Mouse (Mus musculus): Measurements from ENCODE around the gene Gm8332.
"Not testable (repeated sequence)": the region's sequence is repeated elsewhere in the genome, so short reads cannot be mapped to it uniquely, and the experiment has no call there.

Gm8332 gene

DNA sequence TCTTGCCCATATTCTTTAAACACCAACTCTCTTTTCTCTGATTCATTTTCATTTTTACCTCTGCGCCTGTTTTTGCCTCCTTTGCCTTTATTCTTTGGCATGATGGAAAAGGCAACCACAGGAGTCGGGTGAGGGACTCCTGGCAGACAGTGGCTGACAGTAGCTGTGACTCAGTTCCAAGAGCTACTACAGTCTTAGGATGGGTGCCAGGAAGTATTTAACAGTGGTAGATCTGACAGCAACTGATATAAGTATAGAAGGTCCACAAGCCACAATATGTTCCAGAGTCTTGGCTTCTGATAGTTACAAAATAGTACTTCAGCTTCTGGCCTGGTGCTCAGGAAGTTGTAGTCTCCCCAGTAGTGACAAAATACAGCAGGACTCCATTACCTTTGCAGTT lies at the start of gene Gm8332:
Gene Gm8332, minus strand, starts transcription at position 101 of the 400 bp plus-strand sequence.
- DNase-seq: not testable (repeated sequence)

DNA sequence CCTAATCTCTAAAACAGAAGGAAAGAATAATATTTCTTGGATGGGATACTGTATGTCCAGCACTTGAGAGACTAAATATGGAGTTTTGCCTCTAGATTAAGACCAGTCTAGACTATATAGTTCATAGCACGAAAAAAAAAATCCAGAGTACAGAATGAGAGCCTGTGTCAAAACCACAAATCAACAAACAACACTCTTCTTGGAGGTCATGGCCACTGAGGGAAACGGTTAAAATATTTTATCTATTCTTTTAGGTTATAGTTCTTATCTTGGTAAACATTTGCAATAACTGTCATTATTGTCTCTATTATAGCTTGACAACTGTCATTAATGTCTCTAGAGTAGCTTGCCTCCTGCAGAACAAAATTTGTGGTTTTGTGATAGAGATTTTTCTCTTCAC lies 47.3 kb upstream of the Gm8332 start:
- not testable (repeated sequence) for DNase-seq

DNA sequence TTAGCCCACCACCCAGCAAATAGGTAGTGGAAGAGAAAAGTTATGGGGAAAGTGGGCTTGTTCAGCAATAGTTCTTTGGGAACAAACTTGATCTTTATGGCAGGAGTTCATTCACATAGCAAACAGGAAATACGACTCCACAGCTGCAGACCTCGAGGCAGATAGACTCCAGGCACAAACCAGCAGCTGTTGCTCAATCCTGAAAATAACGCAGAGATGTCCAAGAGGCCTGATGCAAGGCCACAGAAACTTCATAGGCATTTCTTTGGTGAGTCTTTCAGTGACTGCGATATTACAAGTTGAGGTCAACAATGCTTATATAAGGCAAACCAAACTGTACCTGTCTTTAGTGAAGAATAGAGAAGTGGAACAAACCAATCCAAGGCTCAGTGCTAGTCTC lies 43.2 kb upstream of the Gm8332 start:
- not testable (repeated sequence) for DNase-seq

DNA sequence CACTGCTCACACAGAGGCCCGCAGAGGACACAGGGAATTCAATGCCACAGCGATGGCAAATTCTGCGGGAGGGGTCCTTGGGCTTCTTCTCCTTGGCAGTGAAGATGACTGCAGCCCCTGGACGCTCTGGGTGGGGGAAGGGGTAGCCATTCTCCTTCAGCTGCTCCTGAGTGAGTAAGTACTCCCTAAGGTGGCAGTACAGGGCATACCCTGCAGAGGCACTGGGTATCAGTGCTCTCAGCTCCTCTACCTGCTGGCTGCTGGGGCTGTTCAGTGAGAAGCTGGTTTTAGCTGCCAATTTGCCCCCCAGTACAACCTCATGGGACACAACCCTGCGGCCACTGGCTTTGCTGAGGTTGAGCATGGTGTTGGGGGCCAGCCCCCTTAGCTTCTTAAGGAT lies 35.3 kb upstream of the Gm8332 start:
- DNase-seq: not testable (repeated sequence)

DNA sequence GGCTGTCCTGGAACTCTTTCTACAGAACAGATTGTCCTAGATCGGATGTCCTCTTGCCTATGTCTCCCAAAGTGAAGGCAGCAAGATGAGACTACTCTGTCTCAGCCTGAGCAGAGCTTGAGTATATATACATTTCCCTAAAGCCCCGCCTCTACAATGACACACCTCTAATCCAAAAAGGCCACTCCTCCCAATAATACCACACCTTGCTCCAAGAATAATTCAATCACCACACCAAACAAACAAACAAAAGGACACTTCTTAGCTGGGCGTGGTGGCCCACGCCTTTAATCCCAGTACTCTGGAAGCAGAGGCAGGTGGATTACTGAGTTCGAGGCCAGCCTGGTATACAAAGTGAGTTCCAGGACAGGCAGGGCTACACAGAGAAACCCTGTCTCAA lies 24.5 kb upstream of the Gm8332 start, which contains the start of gene Gm5662:
Gene Gm5662, minus strand, starts transcription at position 101 of the 400 bp plus-strand sequence.
- not testable (repeated sequence) for DNase-seq

DNA sequence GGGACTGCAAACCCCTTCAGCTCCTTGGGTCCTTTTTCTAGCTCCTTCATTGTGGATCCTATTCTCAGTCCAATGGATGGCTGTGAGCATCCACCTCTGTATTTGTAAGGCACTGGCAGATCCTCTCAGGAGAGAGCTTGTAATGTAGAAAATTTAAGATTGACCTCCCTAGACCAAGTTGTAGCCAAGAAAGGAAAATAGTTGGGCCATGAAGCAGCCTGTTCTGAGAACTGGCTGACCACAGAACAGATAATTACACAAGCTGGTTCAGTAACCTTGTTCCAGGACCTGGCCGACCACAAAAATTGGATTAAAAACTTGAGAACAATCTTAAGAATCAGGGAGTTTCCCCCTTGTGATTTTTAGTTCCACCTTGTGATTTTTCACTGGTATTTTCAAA lies 7.3 kb upstream of the Gm8332 start:
- no peak for DNase-seq

DNA sequence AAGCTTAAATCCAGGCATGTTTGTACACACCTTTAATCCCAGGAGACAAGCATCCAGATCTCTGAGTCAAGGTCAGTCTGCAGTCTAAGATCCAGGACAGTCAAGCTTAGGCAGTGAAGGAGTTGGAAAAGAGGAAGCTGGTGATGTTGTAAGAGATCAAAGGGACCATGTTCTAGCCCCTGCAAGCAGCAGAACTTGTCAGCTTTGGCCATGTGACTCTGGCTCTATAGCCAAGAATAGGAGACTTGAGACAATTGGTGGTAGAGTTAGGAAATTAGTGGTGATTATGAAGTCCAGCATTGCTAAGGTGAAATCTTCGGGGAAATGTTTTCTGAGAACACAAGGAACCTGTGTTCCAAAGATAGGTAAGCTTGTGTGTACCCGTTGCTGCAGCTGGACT lies 6.0 kb upstream of the Gm8332 start:
- not testable (repeated sequence) for DNase-seq

DNA sequence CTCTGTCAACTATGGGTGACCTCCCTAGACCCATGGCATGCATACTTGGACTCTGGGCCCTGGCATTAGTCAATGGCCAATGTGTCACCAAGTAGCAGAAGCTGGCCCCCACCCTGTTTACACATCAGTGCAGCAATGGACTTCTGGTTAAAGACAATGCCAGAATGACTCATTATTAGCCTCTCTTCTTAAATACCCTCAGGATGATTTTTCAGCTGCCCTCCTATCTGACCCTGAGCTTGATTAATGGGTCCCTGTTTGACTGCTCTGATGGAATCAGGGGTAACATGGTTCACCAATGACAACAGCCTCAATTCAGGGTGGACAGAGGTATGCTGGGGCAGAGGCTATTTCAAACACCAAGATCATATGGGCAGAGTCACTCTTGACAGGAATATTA lies 4.1 kb downstream of the Gm8332 start:
- not testable (repeated sequence) for DNase-seq

DNA sequence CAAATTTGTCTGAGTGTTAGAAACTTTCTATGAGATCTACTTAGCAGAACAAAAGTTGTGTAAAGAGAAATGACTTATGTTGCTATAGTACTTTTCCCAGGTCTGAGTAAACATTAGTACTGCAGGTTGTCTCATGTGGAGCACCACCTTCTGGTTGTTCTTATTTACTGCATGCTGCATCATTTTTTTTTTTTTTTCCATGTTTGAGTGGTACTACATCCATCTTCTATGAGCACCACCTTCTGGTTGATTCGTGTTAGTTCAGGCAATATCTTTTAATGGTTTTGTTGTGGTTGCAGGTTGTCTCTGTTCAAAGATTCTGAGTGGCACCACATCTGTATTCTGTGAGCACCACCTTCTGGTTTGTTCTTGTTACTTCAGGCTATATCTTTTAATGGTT lies 7.0 kb downstream of the Gm8332 start:
- DNase-seq: not testable (repeated sequence)

DNA sequence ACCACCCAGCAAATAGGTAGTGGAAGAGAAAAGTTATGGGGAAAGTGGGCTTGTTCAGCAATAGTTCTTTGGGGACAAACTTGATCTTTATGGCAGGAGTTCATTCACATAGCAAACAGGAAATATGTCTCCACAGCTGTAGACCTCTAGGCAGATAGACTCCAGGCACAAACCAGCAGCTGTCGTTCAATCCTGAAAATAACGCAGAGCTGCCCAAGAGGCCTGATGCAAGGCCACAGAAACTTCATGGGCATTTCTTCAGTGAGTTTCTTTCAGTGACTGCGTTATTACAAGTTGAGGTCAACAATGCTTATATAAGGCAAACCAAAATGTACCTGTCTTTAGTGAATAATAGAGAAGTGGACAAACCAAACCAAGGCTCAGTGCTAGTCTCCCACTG lies 30.5 kb downstream of the Gm8332 start:
- no peak for DNase-seq

DNA sequence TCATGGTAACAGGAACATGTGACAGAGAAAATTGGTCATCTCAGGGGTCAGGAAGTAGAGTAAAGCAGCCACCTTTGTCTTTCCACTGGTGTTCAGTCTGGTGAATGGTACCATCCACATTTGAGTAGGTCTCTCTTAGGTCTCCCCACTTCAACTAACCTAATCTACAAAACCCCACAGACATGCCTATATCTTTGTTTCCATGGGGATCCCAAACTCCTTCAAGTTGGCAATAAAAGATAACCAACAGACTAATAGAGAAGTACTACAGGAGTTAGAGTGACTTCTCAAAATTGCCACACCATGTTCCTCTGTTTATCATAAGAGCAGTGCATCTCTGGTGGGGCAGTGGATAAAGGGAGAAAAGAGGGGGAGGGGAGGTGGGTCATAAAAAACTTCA lies 31.8 kb downstream of the Gm8332 start:
- DNase-seq: not testable (repeated sequence)

DNA sequence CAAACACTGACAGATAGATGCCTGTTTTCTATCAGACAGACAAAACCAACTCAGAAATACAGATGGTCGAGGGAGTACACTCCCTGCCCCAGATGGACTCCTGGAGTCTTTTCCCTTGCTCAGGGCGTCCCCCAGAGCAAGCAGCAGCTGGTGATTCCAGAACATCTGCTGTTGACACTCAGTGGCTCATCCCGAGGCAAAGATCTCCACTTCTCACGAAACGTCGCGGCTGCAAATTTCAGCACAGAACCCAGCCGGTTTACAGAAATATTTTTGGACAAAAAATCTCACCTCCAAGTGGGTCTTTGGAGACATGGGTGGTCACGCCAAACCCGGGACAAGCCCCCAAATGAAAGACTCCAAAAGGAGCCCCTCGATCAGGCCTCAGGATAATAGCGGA lies 35.3 kb downstream of the Gm8332 start:
- DNase-seq: no peak

DNA sequence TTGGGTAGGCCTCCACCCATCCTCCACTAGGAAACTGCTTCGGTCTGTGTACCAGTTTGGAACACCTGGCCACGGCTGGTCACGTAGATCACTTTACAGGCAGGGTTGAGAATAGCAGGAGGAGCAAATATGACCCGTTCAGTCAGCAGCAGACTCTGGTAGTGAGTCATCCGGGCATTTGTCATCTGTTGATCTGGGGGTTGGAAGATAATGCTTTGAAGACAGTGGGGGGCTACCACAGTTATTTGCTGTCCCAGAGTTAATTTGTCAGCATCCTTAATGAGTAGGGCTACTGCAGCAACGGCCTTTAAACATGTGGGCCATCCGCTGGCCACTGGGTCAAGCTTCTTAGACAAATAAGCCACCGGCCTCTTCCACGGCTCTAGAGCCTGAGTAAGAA lies 38.4 kb downstream of the Gm8332 start:
- DNase-seq: not testable (repeated sequence)

DNA sequence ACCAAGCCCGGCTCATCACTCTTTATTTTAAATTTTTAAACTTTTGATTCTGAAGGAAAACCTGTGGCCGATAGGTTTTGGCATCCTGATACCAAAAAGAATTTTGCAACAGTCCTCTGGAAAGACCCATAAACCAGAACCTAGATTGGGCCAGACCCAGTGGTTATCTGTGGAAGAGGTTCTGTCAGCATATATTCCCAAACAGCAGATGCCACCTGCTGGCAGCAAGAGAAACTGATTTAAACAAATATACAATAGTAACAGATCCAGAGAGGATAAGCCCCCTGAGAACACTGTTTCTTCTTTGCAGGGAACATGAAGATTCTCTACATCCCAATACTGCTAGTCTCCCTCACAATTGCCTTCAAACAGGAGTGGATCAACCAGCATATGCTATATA lies 47.0 kb downstream of the Gm8332 start:
- DNase-seq: no peak

Measured in right cerebral cortex, postnatal 14 days (tissue).